Mouse (Mus musculus): Measurements from ENCODE around the gene Zfhx2.

DNA sequence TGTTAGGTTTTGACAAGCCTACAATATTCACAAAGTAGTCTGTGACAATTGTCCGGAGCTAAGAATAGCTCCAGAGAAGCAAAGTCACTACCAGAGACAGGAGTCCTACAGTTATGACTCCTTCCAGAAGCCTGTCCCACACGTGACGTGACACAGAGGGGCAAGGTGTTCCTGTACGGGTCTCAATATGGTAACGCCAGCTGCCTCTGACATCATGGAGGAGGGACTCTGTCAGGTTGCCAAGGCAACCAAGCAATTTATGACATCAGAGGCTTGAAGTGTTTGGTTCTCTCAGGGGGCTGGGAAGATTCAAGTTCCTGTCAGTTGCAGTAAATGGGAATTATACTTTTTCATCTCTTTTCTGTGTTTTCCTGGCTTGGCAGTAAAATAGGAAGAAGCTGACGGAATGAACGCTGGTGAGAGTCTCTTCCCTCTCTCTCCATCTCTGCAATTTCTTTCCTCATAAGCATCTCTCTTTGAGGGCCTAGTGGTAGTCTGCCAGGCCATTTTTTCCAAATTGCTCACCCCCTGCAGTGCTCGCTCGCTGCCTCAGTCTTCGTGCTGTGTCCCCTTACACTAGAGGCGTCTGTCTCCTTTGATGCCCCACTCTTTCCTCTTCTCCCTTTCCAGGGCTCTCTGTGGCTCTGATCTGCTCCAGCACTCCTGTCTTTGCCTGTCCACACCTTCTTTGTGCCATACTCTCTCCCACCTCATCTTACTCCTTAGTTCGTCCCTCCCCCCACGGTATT is 2.8 kb downstream of the Zfhx2 start:
- TF ChIP-seq POLR2A (IDR thresholded peaks at IDR 0.05; ENCODE audit: insufficient read length, low read depth) (no peak), MAX (IDR thresholded peaks at IDR 0.05; ENCODE audit: low read depth) (no peak), E2F4 (IDR thresholded peaks at IDR 0.05; ENCODE audit: insufficient read depth) (no peak), MYOG (IDR thresholded peaks at IDR 0.05; ENCODE audit: control insufficient read depth in 1 of 3, insufficient read depth in 1 of 3, insufficient read length in 2 of 3, low read depth in 2 of 3) (no peak), MYOD1 (IDR thresholded peaks at IDR 0.05; ENCODE audit: control insufficient read depth in 1 of 3, insufficient read length in 2 of 3, low read depth in 2 of 3) (no peak), USF1 (IDR thresholded peaks at IDR 0.05; ENCODE audit: low read depth) (no peak), CEBPB (IDR thresholded peaks at IDR 0.05; ENCODE audit: insufficient read depth, poor library complexity, severe bottlenecking) (no peak), TCF12 (IDR thresholded peaks at IDR 0.05; ENCODE audit: insufficient read depth, poor library complexity, severe bottlenecking) (no peak)

Measured in myocyte (in vitro differentiated cells).